Mouse (Mus musculus) MEL (cell line): Measurements from ENCODE around the gene Lix1. TPM values are rescaled to one million over a fixed set of nuclear protein-coding genes. Genes with fewer than 3 reads are reported as not detected.

Source experiments
- DNase-seq: peaks from one replicate; pipeline ENCODE4 v3.0.0; 2011; ENCODE audit warnings: low read depth, low spot score
- H3K27ac ChIP-seq: 2 replicates; pipeline ENCODE4 v1.5.1; 2012; ENCODE audit warnings: low read depth, mild to moderate bottlenecking, control low read depth, low read length, moderate library complexity; ENCODE audit not compliant: control insufficient read depth
- H3K27me3 ChIP-seq, 2 experiments: fragments of 150-350 bp in 1 of 2; sonication (generic) in 1 of 2; 2 replicates each; pipeline ENCODE4 v1.6.1; 2012; ENCODE audit warnings: low read length in 2 of 2, mild to moderate bottlenecking in 2 of 2, improper control_type of control experiment in 1 of 2, moderate library complexity in 1 of 2; ENCODE audit not compliant: insufficient read depth in 2 of 2, control insufficient read depth in 1 of 2
- H3K36me3 ChIP-seq, 2 experiments: 2 replicates each; pipeline ENCODE4 v1.6.1; 2012 to 2014; ENCODE audit warnings: low read length in 2 of 2, improper control_type of control experiment in 1 of 2, inconsistent platforms in 1 of 2, mild to moderate bottlenecking in 1 of 2; ENCODE audit not compliant: insufficient read depth in 2 of 2, control insufficient read depth in 1 of 2
- H3K4me1 ChIP-seq, 2 experiments: fragments of 150-350 bp in 1 of 2; sonication (generic) in 1 of 2; 2 replicates each; pipeline ENCODE4 v1.6.1; 2012; ENCODE audit warnings: low read length in 2 of 2, improper control_type of control experiment in 1 of 2, mild to moderate bottlenecking in 1 of 2; ENCODE audit not compliant: insufficient read depth in 2 of 2, control insufficient read depth in 1 of 2
- H3K4me3 ChIP-seq, 2 experiments: fragments of 150-350 bp in 1 of 2; sonication (generic) in 1 of 2; 2 replicates each; pipeline ENCODE4 v1.5.1; 2012; ENCODE audit warnings: low read depth in 2 of 2, low read length in 2 of 2, mild to moderate bottlenecking in 2 of 2, moderate library complexity in 2 of 2, control low read depth in 1 of 2, improper control_type of control experiment in 1 of 2; ENCODE audit not compliant: control insufficient read depth in 1 of 2, insufficient read depth in 1 of 2
- H3K79me2 ChIP-seq: 2 replicates; pipeline ENCODE4 v1.6.1; 2012; ENCODE audit warnings: mild to moderate bottlenecking, low read length, moderate library complexity; ENCODE audit not compliant: control insufficient read depth, poor library complexity, insufficient read depth
- H3K9ac ChIP-seq: 2 replicates; pipeline ENCODE4 v1.6.1; 2012; ENCODE audit warnings: low read depth, mild to moderate bottlenecking, control low read depth, low read length, moderate library complexity; ENCODE audit not compliant: control insufficient read depth, poor library complexity, severe bottlenecking
- H3K9me3 ChIP-seq: fragments of 150-350 bp; sonication (generic); replicated peaks from 2 replicates; pipeline ENCODE4 v1.6.1; 2012; ENCODE audit warnings: mild to moderate bottlenecking, low read length, improper control_type of control experiment, moderate library complexity; ENCODE audit not compliant: insufficient read depth
- BHLHE40 ChIP-seq: IDR thresholded peaks from 2 replicates; pipeline ENCODE4 v1.6.1; 2012; ENCODE audit warnings: low read depth, mild to moderate bottlenecking, inconsistent platforms, low read length, improper control_type of control experiment, borderline replicate concordance
- CTCF ChIP-seq, 3 experiments: IDR thresholded peaks in 2 of 3; conservative IDR thresholded peaks in 1 of 3; 2 replicates each; pipeline ENCODE4 v1.5.1; 2011 to 2012; ENCODE audit warnings: low read length in 3 of 3, low read depth in 2 of 3, mild to moderate bottlenecking in 2 of 3, improper control_type of control experiment in 1 of 3, inconsistent platforms in 1 of 3, mixed read lengths in 1 of 3, moderate library complexity in 1 of 3; ENCODE audit not compliant: control insufficient read depth in 1 of 3, insufficient read depth in 1 of 3, poor library complexity in 1 of 3, severe bottlenecking in 1 of 3
- EP300 ChIP-seq, 2 experiments: IDR thresholded peaks; 2 replicates each; pipeline ENCODE4 v1.6.1; 2011; ENCODE audit warnings: improper control_type of control experiment in 2 of 2, low read length in 2 of 2, low read depth in 1 of 2, mild to moderate bottlenecking in 1 of 2
- ETS1 ChIP-seq: IDR thresholded peaks from 2 replicates; pipeline ENCODE4 v1.6.1; 2012; ENCODE audit warnings: low read depth, mild to moderate bottlenecking, inconsistent platforms, low read length, improper control_type of control experiment, moderate library complexity
- GABPA ChIP-seq: IDR thresholded peaks from 2 replicates; pipeline ENCODE4 v1.6.1; 2012; ENCODE audit warnings: low read depth, mild to moderate bottlenecking, inconsistent platforms, low read length, improper control_type of control experiment, moderate library complexity
- HCFC1 ChIP-seq: IDR thresholded peaks from 2 replicates; pipeline ENCODE4 v1.6.1; 2012; ENCODE audit warnings: low read depth, mild to moderate bottlenecking, inconsistent platforms, low read length, improper control_type of control experiment, moderate library complexity
- KAT2A ChIP-seq: conservative IDR thresholded peaks from 2 replicates; pipeline ENCODE4 v1.6.1; 2012; ENCODE audit warnings: low read depth, low read length, improper control_type of control experiment, inconsistent platforms
- MAFK ChIP-seq: IDR thresholded peaks from 2 replicates; pipeline ENCODE4 v1.6.1; 2011; ENCODE audit warnings: low read depth, mild to moderate bottlenecking, low read length, improper control_type of control experiment, borderline replicate concordance
- MAX ChIP-seq: IDR thresholded peaks from 2 replicates; pipeline ENCODE4 v1.6.1; 2011; ENCODE audit warnings: low read length, improper control_type of control experiment
- MXI1 ChIP-seq: IDR thresholded peaks from 2 replicates; pipeline ENCODE4 v1.6.1; 2011; ENCODE audit warnings: mild to moderate bottlenecking, low read depth, low read length, improper control_type of control experiment
- MYC ChIP-seq: IDR thresholded peaks from 2 replicates; pipeline ENCODE4 v1.6.1; 2011; ENCODE audit warnings: low read depth, mild to moderate bottlenecking, low read length, improper control_type of control experiment, moderate library complexity
- NELFE ChIP-seq: IDR thresholded peaks from 2 replicates; pipeline ENCODE4 v1.6.1; 2011; ENCODE audit warnings: low read depth, low read length, improper control_type of control experiment
- NRF1 ChIP-seq: IDR thresholded peaks from 2 replicates; pipeline ENCODE4 v1.6.1; 2014; ENCODE audit warnings: low read depth, mild to moderate bottlenecking, inconsistent platforms, low read length, improper control_type of control experiment, moderate library complexity; ENCODE audit not compliant: poor library complexity, insufficient read depth, severe bottlenecking
- POLR2AphosphoS5 ChIP-seq: IDR thresholded peaks from 2 replicates; pipeline ENCODE4 v1.6.1; 2012; ENCODE audit warnings: low read depth, borderline replicate concordance, mild to moderate bottlenecking, inconsistent platforms, low read length, moderate library complexity, mixed read lengths
- RAD21 ChIP-seq: IDR thresholded peaks from 2 replicates; pipeline ENCODE4 v1.6.1; 2011; ENCODE audit warnings: mild to moderate bottlenecking, low read depth, low read length, improper control_type of control experiment
- SMC3 ChIP-seq: IDR thresholded peaks from 2 replicates; pipeline ENCODE4 v1.6.1; 2011; ENCODE audit warnings: low read depth, low read length, improper control_type of control experiment
- TAL1 ChIP-seq: IDR thresholded peaks from 2 replicates; pipeline ENCODE4 v1.6.1; 2012; ENCODE audit warnings: mild to moderate bottlenecking, inconsistent platforms, low read length, moderate library complexity, mixed read lengths
- TCF12 ChIP-seq: IDR thresholded peaks from 2 replicates; pipeline ENCODE4 v1.6.1; 2014; ENCODE audit warnings: low read depth, mild to moderate bottlenecking, inconsistent platforms, low read length, improper control_type of control experiment, moderate library complexity
- UBTF ChIP-seq: IDR thresholded peaks from 2 replicates; pipeline ENCODE4 v1.6.1; 2012; ENCODE audit warnings: low read depth, mild to moderate bottlenecking, inconsistent platforms, low read length, improper control_type of control experiment, moderate library complexity, borderline replicate concordance; ENCODE audit not compliant: insufficient read depth
- USF2 ChIP-seq, 2 experiments: IDR thresholded peaks; 2 replicates each; pipeline ENCODE4 v1.6.1; 2011 to 2012; ENCODE audit warnings: improper control_type of control experiment in 2 of 2, low read length in 2 of 2, borderline replicate concordance in 1 of 2, inconsistent platforms in 1 of 2, low read depth in 1 of 2, mild to moderate bottlenecking in 1 of 2; ENCODE audit not compliant: insufficient read depth in 1 of 2
- ZKSCAN1 ChIP-seq: IDR thresholded peaks from 2 replicates; pipeline ENCODE4 v1.6.1; 2012; ENCODE audit warnings: low read depth, mild to moderate bottlenecking, inconsistent platforms, low read length, improper control_type of control experiment, moderate library complexity
- ZMIZ1 ChIP-seq: IDR thresholded peaks from 2 replicates; pipeline ENCODE4 v1.6.1; 2012; ENCODE audit warnings: low read depth, mild to moderate bottlenecking, inconsistent platforms, low read length, improper control_type of control experiment, moderate library complexity
- polyA plus RNA-seq, 2 experiments: library from polyadenylated mRNA; stranded (reverse) in 1 of 2; unstranded in 1 of 2; fragments of >175 nt in 1 of 2; fragments of >200 nt in 1 of 2; gene quantifications; 2 replicates each; pipeline versions ENCODE4 v1.2.1 to v1.2.4; 2012; ENCODE audit warnings: low replicate concordance in 2 of 2, low read depth in 1 of 2; ENCODE audit not compliant: insufficient read length in 2 of 2, insufficient read depth in 1 of 2, missing spikeins in 1 of 2
- total RNA-seq: library from RNA; depleted of rRNA; stranded (reverse); fragments of 300-350 nt; gene quantifications from 2 replicates; pipeline ENCODE4 v1.2.3, GENCODE M21; 2012

Lix1 gene
- total and polyA plus RNA-seq, 3 experiments, result not detected

DNA sequence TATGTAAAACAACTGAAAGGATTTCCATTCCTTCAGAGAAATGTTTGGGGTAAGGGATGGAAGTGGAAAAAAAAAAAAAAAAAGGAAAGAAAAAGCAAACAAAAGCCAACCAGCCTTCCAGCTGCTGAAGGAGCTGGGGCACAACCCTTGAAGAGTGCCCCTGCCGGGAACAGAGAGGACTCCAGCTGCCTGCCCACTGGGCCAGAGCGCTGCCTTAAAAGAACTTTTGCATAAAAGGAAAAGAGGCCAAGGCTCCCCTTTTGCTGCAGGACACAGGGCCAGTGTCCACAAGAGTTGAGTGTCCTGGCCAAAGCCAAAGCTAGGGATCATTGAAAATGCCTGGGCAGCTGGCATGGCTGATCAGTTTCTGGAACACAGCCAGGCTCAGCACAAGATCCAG is 7.1 kb downstream of the Lix1 start:
- no peak for DNase-seq
- no peaks in the 10 kb centered on the region for H3K79me2 ChIP-seq
- H3K27ac ChIP-seq, result no peak overlapping the region
- H3K9ac ChIP-seq, result no peak overlapping the region
- H3K27me3 ChIP-seq, result no peaks in the 10 kb centered on the region
- H3K36me3 ChIP-seq, result no peaks in the 10 kb centered on the region
- H3K4me1 ChIP-seq, result no peaks in the 10 kb centered on the region; a peak in 1 of 4 replicates
- TF ChIP-seq NRF1, result no peak
- no peak for TF ChIP-seq ETS1
- TF ChIP-seq UBTF, result no peak
- TF ChIP-seq ZKSCAN1, result no peak
- no peak for TF ChIP-seq MAX
- TF ChIP-seq ZMIZ1, result no peak
- TF ChIP-seq KAT2A, result no peak
- no peak for TF ChIP-seq POLR2AphosphoS5
- TF ChIP-seq TCF12, result no peak
- H3K9me3 ChIP-seq, result no peaks in the 10 kb centered on the region
- H3K4me3 ChIP-seq, result no peak overlapping the region

DNA sequence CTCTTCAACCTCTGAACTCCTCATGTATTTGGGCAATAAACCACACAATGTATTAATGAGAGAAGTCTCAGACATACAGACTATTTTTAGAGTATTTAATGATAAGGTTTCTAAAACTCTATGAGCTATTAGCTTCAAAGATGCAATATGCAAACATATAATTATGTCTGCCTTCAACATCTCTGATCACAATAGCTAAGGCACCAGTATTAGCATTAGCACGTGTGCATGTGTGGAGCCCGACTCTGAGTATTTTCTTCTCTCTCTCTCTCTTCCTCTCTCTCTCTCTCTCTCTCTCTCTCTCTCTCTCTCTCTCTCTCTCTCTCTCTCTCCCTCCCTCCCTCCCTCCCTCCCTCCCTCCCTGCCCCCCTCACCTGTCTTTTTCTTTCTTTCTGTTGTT is 9.0 kb downstream of the Lix1 start:
- H3K27me3 ChIP-seq, result no peaks in the 10 kb centered on the region
- no peaks in the 10 kb centered on the region for H3K9me3 ChIP-seq
- H3K36me3 ChIP-seq, result no peaks in the 10 kb centered on the region
- TF ChIP-seq MAFK (no peak), TAL1 (no peak), TCF12 (no peak), HCFC1 (no peak), EP300 (IDR thresholded peaks at IDR 0.05; ENCODE audit: low read depth in 1 of 2, low read length in 2 of 2) (no peak), BHLHE40 (no peak), RAD21 (no peak)
- H3K9ac ChIP-seq, result no peak overlapping the region
- no peaks in the 10 kb centered on the region for H3K79me2 ChIP-seq
- H3K4me1 ChIP-seq, result no peaks in the 10 kb centered on the region
- no peak for DNase-seq
- no peak overlapping the region for H3K4me3 ChIP-seq
- H3K27ac ChIP-seq, result no peak overlapping the region

DNA sequence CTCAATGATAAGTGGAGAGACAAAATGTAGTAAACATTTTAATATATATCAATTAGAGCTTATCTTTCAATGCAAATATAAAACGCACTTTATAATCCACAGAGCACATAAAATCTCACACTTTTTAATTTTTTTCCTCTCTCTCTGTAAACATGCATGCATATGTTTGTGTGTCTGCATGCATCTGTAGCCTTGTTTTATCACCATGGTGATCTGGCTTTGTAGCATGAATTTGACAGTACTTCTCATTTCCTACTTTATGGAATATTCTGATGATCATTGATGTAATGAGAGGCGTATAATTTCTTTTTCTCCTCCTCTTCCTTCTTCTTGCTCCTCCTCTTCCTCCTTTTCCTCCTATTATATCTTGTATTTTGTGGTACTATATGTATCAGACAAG is 9.7 kb downstream of the Lix1 start:
- H3K9ac ChIP-seq, result no peak overlapping the region
- no peaks in the 10 kb centered on the region for H3K27me3 ChIP-seq
- DNase-seq, result no peak
- no peaks in the 10 kb centered on the region for H3K36me3 ChIP-seq
- H3K4me1 ChIP-seq, result no peaks in the 10 kb centered on the region
- TF ChIP-seq RAD21 (no peak), ETS1 (no peak), HCFC1 (no peak), NRF1 (no peak), ZMIZ1 (no peak), NELFE (no peak), GABPA (no peak), BHLHE40 (no peak), MYC (no peak), SMC3 (no peak), USF2 (IDR thresholded peaks at IDR 0.05; ENCODE audit: borderline replicate concordance in 1 of 2, insufficient read depth in 1 of 2, low read depth in 1 of 2, low read length in 2 of 2) (no peak), MXI1 (no peak), CTCF (IDR thresholded peaks at IDR 0.05 in 2 of 3, conservative IDR thresholded peaks at IDR 0.05 in 1 of 3; ENCODE audit: control insufficient read depth in 1 of 3, insufficient read depth in 1 of 3, low read depth in 2 of 3, low read length in 3 of 3, poor library complexity in 1 of 3, severe bottlenecking in 1 of 3) (no peak)
- TF ChIP-seq, all 39 proteins: peak for 0
- Histone ChIP-seq H3K9me3 (no peaks in the 10 kb centered on the region), H3K4me3 (no peak overlapping the region), H3K79me2 (no peaks in the 10 kb centered on the region), H3K27ac (no peak overlapping the region)
